Mouse (Mus musculus) small intestine, adult 2 months (tissue): ENCODE results near the gene Tmem108.

Experiments
- CTCF ChIP-seq: fragments of 200-500 bp; IDR thresholded peaks from 2 replicates; pipeline ENCODE4 v1.5.1; 2012; ENCODE audit warnings: low read depth, mild to moderate bottlenecking, control low read depth, inconsistent platforms, low read length, moderate library complexity, mixed read lengths; ENCODE audit not compliant: insufficient replicate concordance, insufficient read length; ENCODE audit errors: extremely low read depth
- POLR2A ChIP-seq: fragments of 200-500 bp; IDR thresholded peaks from 2 replicates; pipeline ENCODE4 v1.6.1; 2012; ENCODE audit warnings: low read depth, mild to moderate bottlenecking, control low read depth, inconsistent platforms, low read length, moderate library complexity

DNA sequence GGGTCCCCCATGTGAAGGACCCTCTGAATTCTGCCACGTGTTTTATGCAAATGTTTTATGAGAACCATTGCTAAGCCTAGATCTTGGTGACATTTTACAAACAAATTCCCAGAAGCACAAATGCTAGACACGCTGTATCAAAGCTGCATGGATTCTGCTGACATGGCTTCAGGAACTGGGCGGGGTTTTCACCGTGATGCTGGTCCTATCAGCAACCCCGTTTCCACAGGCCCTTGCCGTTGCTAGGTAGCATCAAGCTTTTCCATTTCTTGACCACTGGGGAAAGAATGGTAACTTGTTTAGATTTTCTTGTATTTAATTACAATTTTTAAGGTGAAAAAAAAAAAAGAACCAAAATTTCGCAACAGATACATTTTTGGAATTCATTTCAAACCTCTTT, 20.7 kb upstream of the Tmem108 start:
- TF ChIP-seq CTCF (no peak), POLR2A (no peak)
